Mouse (Mus musculus): ENCODE results near the gene Lrrk2.

- TF ChIP-seq CTCF (IDR thresholded peaks at IDR 0.05; ENCODE audit: borderline replicate concordance, control insufficient read depth, extremely low read depth, insufficient read depth, low read length, poor library complexity) (no peak), POLR2A (IDR thresholded peaks at IDR 0.05; ENCODE audit: control insufficient read depth, extremely low read depth, insufficient read depth, low read length, poor library complexity) (no peak)
These were observed 22.7 kb upstream of the Lrrk2 start for GRCm38 (mm10) chr15:91650270-91650669.

Measured in thymus, adult 2 months (tissue).